Mouse (Mus musculus): ENCODE data around the gene Mrgprb4.

Mrgprb4 gene

DNA sequence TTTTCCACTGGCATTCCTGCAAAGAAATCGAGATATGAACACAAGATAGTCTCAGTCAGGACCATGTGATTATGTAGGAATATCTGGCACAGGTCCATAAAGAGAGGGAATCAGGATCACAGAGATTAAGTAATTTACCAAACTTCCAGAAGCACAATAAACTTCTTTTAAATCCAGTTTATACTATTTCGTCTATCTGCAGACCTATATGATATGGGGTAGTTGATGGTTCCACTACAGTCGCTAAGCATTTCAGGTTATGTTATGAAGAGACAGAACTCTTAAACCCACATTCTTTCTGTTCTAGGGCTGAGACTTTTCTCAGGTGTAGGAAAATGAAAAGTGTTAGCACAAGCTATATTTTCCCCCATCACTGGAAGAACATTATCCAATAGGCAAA, at the start of gene Mrgprb4:
Mrgprb4 (minus strand) TSS at position 101 of the 400 bp plus-strand sequence.
- DNase-seq (ENCODE audit: low spot score in 2 of 2), result no peak

DNA sequence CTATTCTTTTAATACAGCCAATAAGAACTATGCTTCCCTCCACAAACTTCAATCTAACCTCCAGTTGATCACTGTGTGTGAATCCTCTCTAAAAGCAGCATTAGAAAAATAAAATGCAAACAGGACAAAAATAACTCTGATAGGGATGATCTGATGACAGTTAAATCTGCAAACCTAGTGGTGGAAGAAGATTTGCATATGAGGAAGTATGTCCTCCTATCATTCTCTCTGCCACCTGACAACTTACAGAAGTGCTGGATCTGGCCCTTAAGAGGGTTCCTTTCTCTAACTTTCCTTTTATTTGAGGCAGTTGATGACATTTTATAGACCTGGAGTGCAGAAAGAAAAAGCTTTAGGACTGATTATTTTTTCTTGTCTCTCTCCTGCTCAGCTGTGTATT, 27.0 kb upstream of the Mrgprb4 start:
- DNase-seq (ENCODE audit: low spot score in 2 of 2), result no peak

DNA sequence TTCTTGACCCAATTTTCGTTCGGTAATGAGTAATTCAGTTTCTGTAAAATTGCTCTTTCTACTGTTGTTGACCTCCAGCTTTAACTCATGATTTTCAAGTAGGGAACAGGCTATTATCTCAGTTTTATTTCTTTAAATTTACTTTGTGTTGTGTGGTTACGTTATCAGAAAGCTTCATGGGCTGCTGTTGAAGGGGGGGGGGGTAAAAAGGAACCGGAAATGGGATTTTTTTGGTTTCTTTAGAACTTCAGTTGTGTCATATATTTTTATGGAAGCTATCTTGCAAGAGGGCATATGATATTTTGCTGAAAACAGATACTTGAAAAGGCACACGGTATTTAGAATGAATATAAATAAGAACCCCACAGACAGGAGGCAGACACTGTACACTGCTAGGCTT, 26.0 kb upstream of the Mrgprb4 start:
- no peak for DNase-seq (ENCODE audit: low spot score in 2 of 2)

DNA sequence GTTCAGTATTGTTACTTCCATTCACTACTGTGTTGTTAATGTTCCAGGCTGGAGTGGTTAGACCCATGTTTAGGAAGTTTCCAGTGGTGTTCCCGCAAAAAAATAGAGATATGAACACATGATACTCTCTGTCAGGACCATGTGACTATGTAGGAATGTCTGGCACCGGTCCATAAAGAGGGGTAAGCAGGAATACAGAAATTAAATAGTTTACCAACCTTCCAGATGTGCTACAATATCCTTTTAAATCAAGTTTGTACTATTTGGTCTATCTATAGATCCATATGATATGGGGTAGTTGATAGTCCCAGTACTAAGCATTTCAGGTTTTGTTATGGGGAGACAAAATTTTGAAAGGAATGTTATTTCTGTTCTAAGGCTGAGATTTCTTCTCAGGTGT, 30.2 kb downstream of the Mrgprb4 start, which contains the start of gene Mrgprb5:
Mrgprb5 (minus strand) TSS at position 101 of the 400 bp plus-strand sequence.
- no peak for DNase-seq (ENCODE audit: low spot score in 2 of 2)

DNA sequence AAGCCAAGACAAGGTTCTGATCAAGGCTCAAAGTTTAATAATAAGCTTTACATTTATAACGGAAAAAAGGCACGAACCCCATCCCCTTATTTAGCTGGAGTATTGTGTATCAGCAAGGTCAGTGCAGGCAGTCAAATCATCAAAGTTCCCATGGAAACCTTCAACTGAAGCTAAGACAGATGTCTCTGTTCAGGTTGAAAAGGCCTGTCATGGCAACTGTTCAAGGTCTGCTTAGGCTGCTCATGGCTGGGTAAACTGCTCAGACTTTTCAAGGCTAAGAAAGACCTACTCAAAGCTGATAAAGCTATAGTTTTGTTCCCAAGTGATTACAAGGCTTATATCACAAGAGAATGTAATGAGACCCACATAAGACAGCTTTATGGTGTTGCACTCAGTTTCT, 31.6 kb downstream of the Mrgprb4 start:
- no peak for DNase-seq (ENCODE audit: low spot score in 2 of 2)

All from spleen, postnatal 36 days (tissue).